Mouse (Mus musculus): ENCODE measurements around the gene Bola3. TPM values are rescaled to one million over a fixed set of nuclear protein-coding genes. Genes with fewer than 3 reads are reported as not detected.

Bola3 gene
- total and polyA plus RNA-seq, 2 experiments from 2014 or later: 11.2 to 71.0 TPM

- no peak for DNase-seq (ENCODE audit: low spot score)
- ATAC-seq: no peak
- Histone ChIP-seq H3K36me3 (ENCODE audit: insufficient read depth, low read length) (peaks cover 20% of the 10 kb centered on the region), H3K4me2 (ENCODE audit: low read depth, low read length) (no peak overlapping the region), H3K9ac (replicated peaks; ENCODE audit: low read length) (no peak overlapping the region), H3K4me1 (ENCODE audit: insufficient read depth, low read length) (peaks cover 6% of the 10 kb centered on the region; the same call in 1 of the 2 replicates), H3K27ac (no peak overlapping the region), H3K27me3 (ENCODE audit: insufficient read depth, low read length) (no peaks in the 10 kb centered on the region), H3K9me3 (ENCODE audit: low read length) (no peaks in the 10 kb centered on the region), H3K4me3 (ENCODE audit: low read length) (no peak overlapping the region)
- WGBS: 82% methylated on average over 7 of the region's 7 CpGs
- TF ChIP-seq CTCF (IDR thresholded peaks at IDR 0.05; ENCODE audit: low read depth): no peak
These were observed 2.7 kb downstream of the Bola3 start for GRCm38 (mm10) chr6:83351490-83352160.

- Histone ChIP-seq H3K27ac (no peak overlapping the region), H3K4me3 (ENCODE audit: low read length) (no peak overlapping the region), H3K4me2 (ENCODE audit: low read depth, low read length) (no peak overlapping the region), H3K27me3 (ENCODE audit: insufficient read depth, low read length) (no peaks in the 10 kb centered on the region), H3K4me1 (ENCODE audit: insufficient read depth, low read length) (peaks cover 6% of the 10 kb centered on the region; the same call in 1 of the 2 replicates), H3K9ac (replicated peaks; ENCODE audit: low read length) (no peak overlapping the region), H3K36me3 (ENCODE audit: insufficient read depth, low read length) (peaks cover 20% of the 10 kb centered on the region), H3K9me3 (ENCODE audit: low read length) (no peaks in the 10 kb centered on the region)
- no peak for DNase-seq (ENCODE audit: low spot score)
- WGBS: 89% methylated on average over 24 of the region's 24 CpGs
- TF ChIP-seq CTCF (IDR thresholded peaks at IDR 0.05; ENCODE audit: low read depth): no peak
- ATAC-seq: no peak
These were observed 3.9 kb downstream of the Bola3 start for GRCm38 (mm10) chr6:83352666-83353410.

GRCm38 (mm10) chr6:83354856-83355781 lies 6.2 kb downstream of the Bola3 start:
- no peaks in the 10 kb centered on the region for H3K27me3 ChIP-seq (ENCODE audit: insufficient read depth, low read length)
- no peak overlapping the region for H3K27ac ChIP-seq
- H3K4me1 ChIP-seq (ENCODE audit: insufficient read depth, low read length): peaks cover 3% of the 10 kb centered on the region; the same call in 1 of the 2 replicates
- peaks cover 32% of the 10 kb centered on the region for H3K36me3 ChIP-seq (ENCODE audit: insufficient read depth, low read length)
- ATAC-seq (no peak), DNase-seq (ENCODE audit: low spot score) (no peak)
- no peak overlapping the region for H3K9ac ChIP-seq (replicated peaks; ENCODE audit: low read length)
- no peak overlapping the region for H3K4me3 ChIP-seq (ENCODE audit: low read length)
- no peaks in the 10 kb centered on the region for H3K9me3 ChIP-seq (ENCODE audit: low read length)
- 87% methylated on average over 9 of the region's 9 CpGs for WGBS
- H3K4me2 ChIP-seq (ENCODE audit: low read depth, low read length): no peak overlapping the region
- TF ChIP-seq CTCF (IDR thresholded peaks at IDR 0.05; ENCODE audit: low read depth): no peak

- H3K9ac ChIP-seq (replicated peaks; ENCODE audit: low read length): no peak overlapping the region
- no peaks in the 10 kb centered on the region for H3K27me3 ChIP-seq (ENCODE audit: insufficient read depth, low read length)
- ATAC-seq (peak; percentile 70), DNase-seq (ENCODE audit: low spot score) (peak; percentile 91)
- H3K36me3 ChIP-seq (ENCODE audit: insufficient read depth, low read length): peaks cover 38% of the 10 kb centered on the region
- peak; percentile 99 for TF ChIP-seq CTCF (IDR thresholded peaks at IDR 0.05; ENCODE audit: low read depth)
- no peaks in the 10 kb centered on the region for H3K9me3 ChIP-seq (ENCODE audit: low read length)
- H3K4me2 ChIP-seq (ENCODE audit: low read depth, low read length): no peak overlapping the region
- 20% methylated on average over 7 of the region's 7 CpGs for WGBS
- H3K27ac ChIP-seq: no peak overlapping the region
- no peak overlapping the region for H3K4me3 ChIP-seq (ENCODE audit: low read length)
- H3K4me1 ChIP-seq (ENCODE audit: insufficient read depth, low read length): no peaks in the 10 kb centered on the region
These were observed 7.7 kb downstream of the Bola3 start for GRCm38 (mm10) chr6:83356569-83357138.

DNA sequence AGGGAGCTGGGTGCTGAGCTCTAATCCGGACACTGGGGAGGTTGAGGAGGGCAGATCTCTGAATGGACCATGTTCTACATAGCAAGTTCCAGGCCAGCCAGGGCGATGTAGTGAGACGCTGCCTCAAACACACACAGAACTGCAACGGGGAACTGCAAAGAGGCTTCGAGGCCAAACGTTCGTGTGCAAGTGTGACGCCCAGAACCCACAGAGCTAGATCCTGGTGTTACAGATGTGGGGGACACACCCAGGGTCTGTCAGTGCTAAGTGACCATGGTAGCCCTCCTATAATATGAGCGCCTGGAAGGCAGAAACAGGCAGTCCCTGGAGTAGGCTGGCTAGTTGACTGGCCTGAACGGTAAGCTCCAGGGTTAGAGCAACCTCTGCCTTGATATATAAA lies 8.5 kb downstream of the Bola3 start:
- Histone ChIP-seq H3K4me2 (ENCODE audit: low read depth, low read length) (no peak overlapping the region), H3K9me3 (ENCODE audit: low read length) (no peaks in the 10 kb centered on the region), H3K4me1 (ENCODE audit: insufficient read depth, low read length) (no peaks in the 10 kb centered on the region), H3K27me3 (ENCODE audit: insufficient read depth, low read length) (no peaks in the 10 kb centered on the region), H3K9ac (replicated peaks; ENCODE audit: low read length) (no peak overlapping the region), H3K36me3 (ENCODE audit: insufficient read depth, low read length) (peaks cover 38% of the 10 kb centered on the region), H3K4me3 (ENCODE audit: low read length) (no peak overlapping the region), H3K27ac (no peak overlapping the region)
- ATAC-seq: no peak
- DNase-seq (ENCODE audit: low spot score): no peak
- 90% methylated on average over 10 of the region's 10 CpGs for whole genome bisulfite sequencing
- no peak for TF ChIP-seq CTCF (IDR thresholded peaks at IDR 0.05; ENCODE audit: low read depth)
